ENCODE assay signal across 9 mouse cellular contexts in the genomic region with DNA sequence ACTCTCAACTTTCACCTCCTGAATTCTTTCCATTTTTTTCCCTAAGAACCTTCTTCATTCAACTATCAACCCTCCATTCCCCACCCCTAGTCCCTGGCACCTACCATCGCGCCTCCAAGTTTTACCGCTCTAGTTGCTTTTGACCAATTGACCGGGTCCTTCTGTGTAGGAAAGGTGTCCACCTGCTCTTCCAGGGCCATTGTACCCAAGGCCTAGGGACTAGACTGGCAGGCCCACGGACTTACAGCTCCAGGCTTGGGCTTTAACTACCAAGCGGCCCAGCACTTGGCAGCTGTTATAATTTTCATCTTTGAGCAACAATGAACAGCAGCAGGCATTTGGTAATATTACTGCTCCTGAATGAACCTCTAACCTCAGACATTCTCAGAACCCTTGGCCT. TPM values are rescaled to one million over a fixed set of nuclear protein-coding genes. Genes with fewer than 3 reads are reported as not detected.
DNase-seq lines count a peak whose midpoint lies in the region; ATAC-seq lines count a peak whose summit lies in the region.
"Had no signal": no experiment of that assay in that cellular context is flagged by ENCODE, and none has a peak within 500 bp of the region (broad histone marks: within the 10 kb centered on the region; RNA-seq: fewer than 3 reads in every experiment).

No protein-coding gene starts in this region.

- DNase-seq in cerebellum, adult 9-11 months = peak; percentile 37
- no peak for DNase-seq in intestine, embryonic 14.5 days (ENCODE audit: low spot score)
- no peak for DNase-seq in neural tube, embryonic 10.5 days (ENCODE audit: extremely low spot score, low spot score)
- DNase-seq in right cerebral cortex, postnatal 10 days (ENCODE audit: low spot score in 2 of 2) = no peak

- no peaks in the 10 kb centered on the region for H3K27me3 ChIP-seq in intestine, embryonic 14.5 days (replicated peaks; ENCODE audit: control insufficient read depth, insufficient read depth, low read length)
- H3K27me3 ChIP-seq in intestine, embryonic 15.5 days (replicated peaks) = no peaks in the 10 kb centered on the region
- H3K27me3 ChIP-seq in neural tube, embryonic 13.5 days = no peaks in the 10 kb centered on the region
- no peaks in the 10 kb centered on the region for H3K27me3 ChIP-seq in neural tube, embryonic 15.5 days (replicated peaks)
- H3K27me3 ChIP-seq: heart, embryonic 13.5 days had no signal

- no peaks in the 10 kb centered on the region for H3K9me3 ChIP-seq in intestine, embryonic 14.5 days (ENCODE audit: control insufficient read depth, low read length)
- no peaks in the 10 kb centered on the region for H3K9me3 ChIP-seq in intestine, embryonic 15.5 days
- no peaks in the 10 kb centered on the region for H3K9me3 ChIP-seq in neural tube, embryonic 13.5 days
- no peaks in the 10 kb centered on the region for H3K9me3 ChIP-seq in neural tube, embryonic 15.5 days (replicated peaks)
- H3K9me3 ChIP-seq: heart, embryonic 13.5 days had no signal

- peaks cover 6% of the 10 kb centered on the region for H3K4me1 ChIP-seq in intestine, embryonic 14.5 days (replicated peaks; ENCODE audit: control insufficient read depth, insufficient read depth, low read length)
- peaks cover 5% of the 10 kb centered on the region for H3K4me1 ChIP-seq in intestine, embryonic 15.5 days (replicated peaks)
- peaks cover 11% of the 10 kb centered on the region for H3K4me1 ChIP-seq in neural tube, embryonic 13.5 days (replicated peaks)
- peaks cover 15% of the 10 kb centered on the region for H3K4me1 ChIP-seq in neural tube, embryonic 15.5 days

- 93% methylated on average over 6 of the region's 6 CpGs for WGBS in intestine, embryonic 14.5 days
- WGBS in intestine, embryonic 15.5 days = 93% methylated on average over 6 of the region's 6 CpGs
- 93% methylated on average over 6 of the region's 6 CpGs for WGBS in neural tube, embryonic 13.5 days
- 95% methylated on average over 6 of the region's 6 CpGs for WGBS in neural tube, embryonic 15.5 days

- ATAC-seq in cerebellum, adult (ENCODE audit: insufficient number of reproducible peaks, low FRiP score, low TSS enrichment) = no peak
- ATAC-seq in intestine, embryonic 14.5 days (replicated peaks; ENCODE audit: low FRiP score, low TSS enrichment, low read depth) = 0 out of 2 replicates have a peak, but pooled peaks have one; percentile 26
- no peak for ATAC-seq in intestine, embryonic 15.5 days
- 0 out of 2 replicates have a peak, but pooled peaks have one; percentile 10 for ATAC-seq in neural tube, embryonic 13.5 days (ENCODE audit: low read depth)
- ATAC-seq in neural tube, embryonic 15.5 days (ENCODE audit: low FRiP score) = no peak

- no peak overlapping the region for H3K4me3 ChIP-seq in intestine, embryonic 14.5 days (ENCODE audit: low read depth, low read length)
- no peak overlapping the region for H3K4me3 ChIP-seq in intestine, embryonic 15.5 days (replicated peaks)
- H3K4me3 ChIP-seq in neural tube, embryonic 13.5 days = no peak overlapping the region
- H3K4me3 ChIP-seq in neural tube, embryonic 15.5 days (replicated peaks) = no peak overlapping the region

- no peak overlapping the region for H3K27ac ChIP-seq in intestine, embryonic 14.5 days (ENCODE audit: low read depth)
- no peak overlapping the region for H3K27ac ChIP-seq in intestine, embryonic 15.5 days
- no peak overlapping the region for H3K27ac ChIP-seq in neural tube, embryonic 13.5 days (replicated peaks)
- no peak overlapping the region for H3K27ac ChIP-seq in neural tube, embryonic 15.5 days (replicated peaks)

- H3K4me2 ChIP-seq in intestine, embryonic 14.5 days (ENCODE audit: low read length) = no peak overlapping the region
- H3K4me2 ChIP-seq in intestine, embryonic 15.5 days (replicated peaks) = no peak overlapping the region
- H3K4me2 ChIP-seq in neural tube, embryonic 13.5 days = 0 out of 2 replicates have a peak overlapping the region, but pooled peaks have one; percentile 14
- H3K4me2 ChIP-seq in neural tube, embryonic 15.5 days = peak overlapping the region; percentile 85; the same call in 1 of the 2 replicates

- no peak overlapping the region for H3K9ac ChIP-seq in intestine, embryonic 14.5 days (ENCODE audit: low read length)
- H3K9ac ChIP-seq in intestine, embryonic 15.5 days = no peak overlapping the region
- H3K9ac ChIP-seq in neural tube, embryonic 13.5 days = no peak overlapping the region
- H3K9ac ChIP-seq in neural tube, embryonic 15.5 days (replicated peaks) = no peak overlapping the region

- H3K36me3 ChIP-seq in intestine, embryonic 14.5 days (ENCODE audit: control insufficient read depth, insufficient read depth, low read length) = peaks cover 21% of the 10 kb centered on the region
- H3K36me3 ChIP-seq in intestine, embryonic 15.5 days = peaks cover 5% of the 10 kb centered on the region; the same call in 1 of the 2 replicates
- H3K36me3 ChIP-seq in neural tube, embryonic 13.5 days = peaks cover 23% of the 10 kb centered on the region
- H3K36me3 ChIP-seq in neural tube, embryonic 15.5 days = peaks cover 22% of the 10 kb centered on the region

RNA-seq across cellular contexts. Expression of a gene that starts 0.5 kb away (rescaled TPM):
- polyA plus RNA-seq in intestine, embryonic 14.5 days (2014; fragmentation: Nextera tagmentation; extraction: Ambion mirVana) = 71.6 and 76.9 TPM in 2 replicates
- polyA plus RNA-seq in intestine, embryonic 15.5 days (2015; fragmentation: Nextera tagmentation; extraction: Ambion mirVana) = 58.4 and 59.7 TPM in 2 replicates
- 82.1 and 92.5 TPM in 2 replicates for polyA plus RNA-seq in neural tube, embryonic 13.5 days (2015; fragmentation: Nextera tagmentation; extraction: Ambion mirVana)
- 95.5 and 99.0 TPM in 2 replicates for polyA plus RNA-seq in neural tube, embryonic 15.5 days (2015; fragmentation: Nextera tagmentation; extraction: Ambion mirVana)

RNA-seq across cellular contexts. Expression of a gene that starts 15.7 kb away (rescaled TPM):
- 7.2 and 9.0 TPM in 2 replicates for polyA plus RNA-seq in intestine, embryonic 14.5 days (2014; fragmentation: Nextera tagmentation; extraction: Ambion mirVana)
- polyA plus RNA-seq in intestine, embryonic 15.5 days (2015; fragmentation: Nextera tagmentation; extraction: Ambion mirVana) = 9.8 and 10.9 TPM in 2 replicates
- polyA plus RNA-seq in neural tube, embryonic 13.5 days (2015; fragmentation: Nextera tagmentation; extraction: Ambion mirVana) = 8.1 and 8.7 TPM in 2 replicates
- polyA plus RNA-seq in neural tube, embryonic 15.5 days (2015; fragmentation: Nextera tagmentation; extraction: Ambion mirVana) = 11.7 and 14.6 TPM in 2 replicates

RNA-seq across cellular contexts. Expression of a gene that starts 15.9 kb away (rescaled TPM):
- 33.3 and 36.0 TPM in 2 replicates for polyA plus RNA-seq in intestine, embryonic 14.5 days (2014; fragmentation: Nextera tagmentation; extraction: Ambion mirVana)
- 20.4 and 22.0 TPM in 2 replicates for polyA plus RNA-seq in intestine, embryonic 15.5 days (2015; fragmentation: Nextera tagmentation; extraction: Ambion mirVana)
- polyA plus RNA-seq in neural tube, embryonic 13.5 days (2015; fragmentation: Nextera tagmentation; extraction: Ambion mirVana) = 6.1 and 8.1 TPM in 2 replicates
- 6.1 and 10.9 TPM in 2 replicates for polyA plus RNA-seq in neural tube, embryonic 15.5 days (2015; fragmentation: Nextera tagmentation; extraction: Ambion mirVana)

RNA-seq across cellular contexts. Expression of a gene that starts 39.4 kb away (rescaled TPM):
- polyA plus RNA-seq in intestine, embryonic 14.5 days (2014; fragmentation: Nextera tagmentation; extraction: Ambion mirVana) = 30.6 and 32.6 TPM in 2 replicates
- 21.3 and 24.7 TPM in 2 replicates for polyA plus RNA-seq in intestine, embryonic 15.5 days (2015; fragmentation: Nextera tagmentation; extraction: Ambion mirVana)
- 23.8 and 24.3 TPM in 2 replicates for polyA plus RNA-seq in neural tube, embryonic 13.5 days (2015; fragmentation: Nextera tagmentation; extraction: Ambion mirVana)
- polyA plus RNA-seq in neural tube, embryonic 15.5 days (2015; fragmentation: Nextera tagmentation; extraction: Ambion mirVana) = 19.3 and 23.7 TPM in 2 replicates

Comparison
In these comparisons a context has a peak if more than half of its experiments do, and no peak if none do; other contexts are left out.
1. ATAC-seq: peak in intestine, embryonic 14.5 days (single experiment) and neural tube, embryonic 13.5 days (single experiment); none in cerebellum, adult (single experiment), intestine, embryonic 15.5 days (single experiment) and neural tube, embryonic 15.5 days (single experiment).
2. H3K4me2 ChIP-seq: peak in neural tube, embryonic 13.5 days (single experiment) and neural tube, embryonic 15.5 days (single experiment); none in intestine, embryonic 14.5 days (single experiment) and intestine, embryonic 15.5 days (single experiment).